Mouse (Mus musculus) olfactory bulb, adult 2 months (tissue): ENCODE data around the gene Tgtp2.

Experiments used
- CTCF ChIP-seq: fragments of 200-500 bp; IDR thresholded peaks from 2 replicates; pipeline ENCODE4 v1.5.1; 2012; ENCODE audit warnings: low read depth, mild to moderate bottlenecking, low read length, moderate library complexity; ENCODE audit not compliant: insufficient read depth
- POLR2A ChIP-seq: fragments of 200-500 bp; IDR thresholded peaks from 2 replicates; pipeline ENCODE4 v1.6.1; 2012; ENCODE audit warnings: mild to moderate bottlenecking, low read depth, low read length, moderate library complexity; ENCODE audit not compliant: insufficient read depth

DNA sequence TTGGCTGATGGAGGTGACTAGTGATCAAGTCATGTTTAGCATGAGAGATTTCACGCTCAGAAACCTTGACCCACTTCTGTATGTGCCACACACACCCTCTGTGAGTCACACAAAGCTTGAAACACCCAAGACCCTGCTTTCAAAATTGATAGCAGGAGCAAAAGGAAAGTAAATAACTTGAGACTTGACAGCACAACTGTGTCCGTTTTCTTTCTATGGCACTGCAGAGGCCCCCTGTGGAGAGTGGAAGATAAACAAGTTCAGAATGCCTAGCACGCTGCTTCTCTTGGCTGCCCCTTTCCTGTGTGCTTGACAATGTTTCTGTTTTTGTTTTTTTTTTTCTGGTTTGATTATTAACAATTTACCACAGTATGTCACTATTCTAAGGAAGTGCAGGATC is 20.9 kb upstream of the Tgtp2 start:
- TF ChIP-seq CTCF (no peak), POLR2A (no peak)
